Mouse (Mus musculus): ENCODE measurements around the gene B4galnt4.

DNA sequence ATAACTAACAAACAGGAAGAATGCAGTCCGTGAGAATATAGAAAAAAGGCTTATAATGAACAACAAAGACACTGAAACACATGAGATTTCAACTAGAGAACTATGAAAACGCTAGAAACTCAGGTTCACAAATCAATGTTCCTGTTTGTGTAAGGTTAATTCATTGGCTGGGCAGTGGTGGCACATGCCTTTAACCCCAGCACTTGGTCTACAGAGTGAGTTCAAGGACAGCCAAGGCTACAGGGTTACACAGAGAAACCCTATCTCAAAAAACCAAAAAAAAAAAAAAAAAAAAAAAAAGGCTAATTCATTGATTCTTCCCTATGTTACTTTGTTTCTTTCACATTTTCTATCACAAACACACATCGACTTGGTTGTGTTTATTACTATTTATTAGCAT is 59.7 kb downstream of the B4galnt4 start:
- no peak for TF ChIP-seq CTCF (IDR thresholded peaks at IDR 0.05; ENCODE audit: low read depth)
- no peak for TF ChIP-seq EP300 (IDR thresholded peaks at IDR 0.05; ENCODE audit: low read depth)
